Mouse (Mus musculus) small intestine, adult 2 months (tissue): ENCODE measurements around the gene Nat14. TPM values are rescaled to one million over a fixed set of nuclear protein-coding genes. Genes with fewer than 3 reads are reported as not detected.

ENCODE experiments used
- H3K27ac ChIP-seq: fragments of 200-500 bp; 2 replicates; pipeline ENCODE4 v1.5.1; 2012; ENCODE audit warnings: low read depth, low read length, control low read depth, inconsistent platforms; ENCODE audit not compliant: insufficient read depth
- H3K27me3 ChIP-seq: fragments of 200-500 bp; 2 replicates; pipeline ENCODE4 v1.6.1; 2012; ENCODE audit warnings: mild to moderate bottlenecking, moderate library complexity, low read length, inconsistent platforms; ENCODE audit not compliant: control insufficient read depth, insufficient read depth
- H3K36me3 ChIP-seq: fragments of 200-500 bp; 2 replicates; pipeline ENCODE4 v1.6.1; 2012; ENCODE audit warnings: mild to moderate bottlenecking, low read length, control low read depth, inconsistent platforms; ENCODE audit not compliant: control insufficient read depth, insufficient read depth
- H3K4me1 ChIP-seq: fragments of 200-500 bp; 2 replicates; pipeline ENCODE4 v1.6.1; 2012; ENCODE audit warnings: low read length, inconsistent platforms, mixed read lengths; ENCODE audit not compliant: control insufficient read depth, insufficient read depth, insufficient read length
- H3K4me3 ChIP-seq: fragments of 200-500 bp; 2 replicates; pipeline ENCODE4 v1.5.1; 2012; ENCODE audit warnings: low read depth, mild to moderate bottlenecking, control low read depth, inconsistent platforms, low read length, moderate library complexity
- CTCF ChIP-seq: fragments of 200-500 bp; IDR thresholded peaks from 2 replicates; pipeline ENCODE4 v1.5.1; 2012; ENCODE audit warnings: low read depth, mild to moderate bottlenecking, control low read depth, inconsistent platforms, low read length, moderate library complexity, mixed read lengths; ENCODE audit not compliant: insufficient replicate concordance, insufficient read length; ENCODE audit errors: extremely low read depth
- POLR2A ChIP-seq: fragments of 200-500 bp; IDR thresholded peaks from 2 replicates; pipeline ENCODE4 v1.6.1; 2012; ENCODE audit warnings: low read depth, mild to moderate bottlenecking, control low read depth, inconsistent platforms, low read length, moderate library complexity
- WGBS: fragments of 180-500 bp; shearing (Covaris S2); methylation state at CpG from one replicate; pipeline ENCODE4 v1.1.7; 2018; 5-methylcytosine and 5-hydroxymethylcytosine counted together
- polyA plus RNA-seq: library from polyadenylated mRNA; depleted of rRNA; stranded (reverse); fragments of >200 nt; gene quantifications from 2 replicates; pipeline ENCODE4 v1.2.3, GENCODE M21; 2012; rRNA removed

Nat14 gene
- polyA plus RNA-seq, 1 experiment: 4.3 TPM

DNA sequence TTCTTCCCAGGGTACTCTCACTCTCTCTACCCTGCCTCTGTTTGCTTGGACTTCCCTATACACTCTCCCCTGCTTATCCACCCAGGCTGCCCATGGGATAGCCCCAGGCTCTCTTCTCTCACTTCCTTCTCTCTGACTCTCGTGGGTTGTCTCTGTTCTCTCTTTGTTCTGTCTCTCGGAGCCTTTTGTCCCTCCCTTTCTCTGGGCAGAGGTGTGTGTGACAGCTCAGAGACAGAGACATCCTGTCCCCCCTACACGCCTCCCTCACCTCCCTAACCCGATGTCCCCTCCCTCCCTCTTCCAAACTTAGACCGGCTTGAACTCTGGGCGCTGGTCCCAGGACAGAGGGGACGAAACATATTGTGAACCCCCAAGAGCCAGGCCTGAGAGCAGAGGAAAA, 49.9 kb downstream of the Nat14 start:
- no peaks in the 10 kb centered on the region for H3K27me3 ChIP-seq
- no peaks in the 10 kb centered on the region for H3K4me1 ChIP-seq
- no peaks in the 10 kb centered on the region for H3K36me3 ChIP-seq
- 29% methylated on average over 7 of the region's 7 CpGs for WGBS
- TF ChIP-seq POLR2A (no peak), CTCF (no peak)
- no peak overlapping the region for H3K4me3 ChIP-seq
- H3K27ac ChIP-seq: no peak overlapping the region

DNA sequence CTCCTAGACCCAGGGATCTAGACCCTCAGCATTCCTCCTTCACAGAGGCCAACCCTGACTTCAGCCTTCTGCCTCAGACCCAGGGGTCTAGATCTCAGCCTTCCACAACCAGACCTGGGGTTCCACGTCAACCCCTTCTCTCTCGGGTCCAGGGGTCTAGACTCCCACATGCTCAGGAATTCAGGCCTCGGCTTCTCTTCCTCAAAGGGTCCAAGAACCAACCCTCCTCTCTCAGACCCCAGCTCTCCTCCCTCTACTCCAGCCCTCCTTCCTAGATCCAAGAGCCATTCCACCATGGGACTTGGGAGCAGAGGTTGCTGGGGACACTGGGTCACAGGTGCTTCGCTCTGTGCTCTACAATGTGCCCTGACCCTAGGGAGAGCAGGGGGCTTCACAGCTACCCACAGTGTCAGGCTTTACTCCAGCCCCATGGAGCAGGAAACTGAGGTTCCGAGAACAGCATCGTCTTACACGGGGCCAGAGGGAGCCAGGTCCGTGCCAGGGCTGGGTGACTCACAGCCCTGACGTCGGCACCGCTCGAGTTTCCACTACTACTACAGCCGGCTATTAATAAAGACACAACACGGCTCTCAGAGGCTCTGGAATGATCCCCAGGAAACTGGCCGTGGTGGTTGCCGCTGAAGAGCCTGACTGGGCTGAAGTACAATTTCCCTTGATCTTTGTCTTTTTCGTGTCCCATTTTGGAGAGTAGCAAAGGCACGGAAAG, 50.7 kb downstream of the Nat14 start:
- Histone ChIP-seq H3K4me1 (no peaks in the 10 kb centered on the region), H3K27me3 (no peaks in the 10 kb centered on the region), H3K4me3 (no peak overlapping the region), H3K36me3 (no peaks in the 10 kb centered on the region), H3K27ac (no peak overlapping the region)
- TF ChIP-seq CTCF: no peak
- TF ChIP-seq POLR2A: no peak
- 64% methylated on average over 18 of the region's 18 CpGs for WGBS

Other genes starting within 250 kb of the Nat14 start
- 23.4 and 29.0 TPM in 2 replicates for gene Hspbp1, start 237.0 kb upstream of the Nat14 start, polyA plus RNA-seq
- 1.6 and 1.9 TPM in 2 replicates for gene Brsk1, start 231.4 kb upstream of the Nat14 start, polyA plus RNA-seq
- gene Tmem150b, start 196.8 kb upstream of the Nat14 start, polyA plus RNA-seq: 44.4 and 122 TPM in 2 replicates
- gene Kmt5c, start 181.9 kb upstream of the Nat14 start, polyA plus RNA-seq: 94.7 and 254 TPM in 2 replicates
- gene Cox6b2, start 168.9 kb upstream of the Nat14 start, polyA plus RNA-seq: 5.7 and 45.8 TPM in 2 replicates
- not detected in 2 replicates for gene Fam71e2, start 150.7 kb upstream of the Nat14 start, polyA plus RNA-seq
- 0.25 and 0.32 TPM in 2 replicates for gene Il11, start 139.2 kb upstream of the Nat14 start, polyA plus RNA-seq
- not detected in 2 replicates for gene Tmem190, start 139.1 kb upstream of the Nat14 start, polyA plus RNA-seq
- 225 and 544 TPM in 2 replicates for gene Tmem238, start 132.4 kb upstream of the Nat14 start, polyA plus RNA-seq
- 141 and 355 TPM in 2 replicates for gene Rpl28, start 129.2 kb upstream of the Nat14 start, polyA plus RNA-seq
- 78.5 and 131 TPM in 2 replicates for gene Ube2s, start 109.4 kb upstream of the Nat14 start, polyA plus RNA-seq
- gene Shisa7, start 77.3 kb upstream of the Nat14 start, polyA plus RNA-seq: 0.48 and 0.83 TPM in 2 replicates
- 12.4 and 18.9 TPM in 2 replicates for gene Isoc2b, start 51.8 kb upstream of the Nat14 start, polyA plus RNA-seq
- gene Isoc2a, start 44.9 kb upstream of the Nat14 start, polyA plus RNA-seq: 13.4 and 15.5 TPM in 2 replicates
- not detected in 2 replicates for gene Gm36210, start 15.5 kb upstream of the Nat14 start, polyA plus RNA-seq
- 15.7 and 41.4 TPM in 2 replicates for gene Zfp628, start 6.8 kb upstream of the Nat14 start, polyA plus RNA-seq
- gene Ssc5d, start 3.8 kb downstream of the Nat14 start, polyA plus RNA-seq: 3.3 and 4.5 TPM in 2 replicates
- 0.06 and 0.11 TPM in 2 replicates for gene Sbk2, start 42.4 kb downstream of the Nat14 start, polyA plus RNA-seq
- gene Sbk3, start 49.1 kb downstream of the Nat14 start, polyA plus RNA-seq: not detected in 2 replicates
- gene Zfp579, start 74.1 kb downstream of the Nat14 start, polyA plus RNA-seq: 24.7 and 52.4 TPM in 2 replicates
- 25.2 and 51.0 TPM in 2 replicates for gene Zfp524, start 92.4 kb downstream of the Nat14 start, polyA plus RNA-seq
- 14.5 and 31.4 TPM in 2 replicates for gene Fiz1, start 92.7 kb downstream of the Nat14 start, polyA plus RNA-seq
- 0.35 TPM in 1 of 2 replicates, not detected in the other for gene Gm44973, start 93.5 kb downstream of the Nat14 start, polyA plus RNA-seq
- gene Zfp865, start 98.3 kb downstream of the Nat14 start, polyA plus RNA-seq: 20.0 and 37.3 TPM in 2 replicates
- 0.76 and 0.81 TPM in 2 replicates for gene Ccdc106, start 98.5 kb downstream of the Nat14 start, polyA plus RNA-seq
- gene 4632433K11Rik, start 112.1 kb downstream of the Nat14 start, polyA plus RNA-seq: not detected in 2 replicates
- 3.2 and 7.7 TPM in 2 replicates for gene Zfp784, start 116.4 kb downstream of the Nat14 start, polyA plus RNA-seq
- gene Zfp580, start 129.5 kb downstream of the Nat14 start, polyA plus RNA-seq: 12.2 and 17.6 TPM in 2 replicates
- gene U2af2, start 140.1 kb downstream of the Nat14 start, polyA plus RNA-seq: 76.6 and 150 TPM in 2 replicates
- gene Epn1, start 158.2 kb downstream of the Nat14 start, polyA plus RNA-seq: 240 and 483 TPM in 2 replicates
- not detected in 2 replicates for gene Rfpl4, start 194.9 kb downstream of the Nat14 start, polyA plus RNA-seq
- 0.09 and 0.43 TPM in 2 replicates for gene Rasl2-9, start 203.9 kb downstream of the Nat14 start, polyA plus RNA-seq
- not detected in 2 replicates for gene Vmn1r55, start 227.6 kb downstream of the Nat14 start, polyA plus RNA-seq